Mouse (Mus musculus): ENCODE results near the gene 4930469K13Rik. TPM values are rescaled to one million over a fixed set of nuclear protein-coding genes. Genes with fewer than 3 reads are reported as not detected.

The 4930469K13Rik gene
- polyA plus RNA-seq, 1 experiment from 2014 or later = not detected

DNA sequence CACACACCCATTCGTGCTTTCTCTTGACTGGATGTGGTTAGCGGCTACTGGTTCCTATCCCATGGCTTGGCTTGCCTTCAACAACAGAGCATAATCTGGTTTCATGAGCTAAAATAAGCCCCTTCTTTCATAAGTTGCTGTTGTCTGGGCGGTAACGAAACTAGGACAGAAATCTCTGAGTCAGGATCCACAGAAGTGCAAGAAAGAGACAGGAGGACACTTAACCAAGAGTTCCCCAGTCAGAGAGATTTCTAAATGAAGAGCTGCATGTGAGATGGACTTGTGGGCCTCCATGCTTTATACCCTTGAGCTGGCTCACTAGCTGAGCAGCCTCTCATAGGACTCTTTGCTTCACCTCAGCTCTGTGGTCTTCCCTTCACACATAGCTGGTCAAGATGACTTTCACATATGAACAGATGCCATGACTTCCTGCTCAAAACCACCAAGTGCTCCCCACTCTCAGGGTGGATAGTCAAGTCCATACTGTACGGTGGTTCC is 64.3 kb downstream of the 4930469K13Rik start:
- Histone ChIP-seq H3K9ac (no peak overlapping the region), H3K36me3 (no peaks in the 10 kb centered on the region), H3K27ac (no peak overlapping the region), H3K4me2 (replicated peaks) (no peak overlapping the region), H3K27me3 (no peaks in the 10 kb centered on the region), H3K4me3 (no peak overlapping the region), H3K4me1 (no peaks in the 10 kb centered on the region), H3K9me3 (no peaks in the 10 kb centered on the region)
- WGBS = 89% methylated on average over 5 of the region's 5 CpGs
- ATAC-seq (ENCODE audit: insufficient number of reproducible peaks, insufficient read depth, low FRiP score, low TSS enrichment) = no peak

GRCm38 (mm10) chr11:34031015-34031805 is 67.1 kb downstream of the 4930469K13Rik start:
- Histone ChIP-seq H3K27ac (no peak overlapping the region), H3K4me3 (no peak overlapping the region), H3K4me2 (replicated peaks) (no peak overlapping the region), H3K36me3 (no peaks in the 10 kb centered on the region), H3K27me3 (no peaks in the 10 kb centered on the region), H3K9me3 (no peaks in the 10 kb centered on the region), H3K4me1 (no peaks in the 10 kb centered on the region), H3K9ac (no peak overlapping the region)
- 61% methylated on average over 8 of the region's 8 CpGs for WGBS
- ATAC-seq (ENCODE audit: insufficient number of reproducible peaks, insufficient read depth, low FRiP score, low TSS enrichment) = no peak

- Histone ChIP-seq H3K27ac (no peak overlapping the region), H3K27me3 (no peaks in the 10 kb centered on the region), H3K9ac (no peak overlapping the region), H3K4me2 (replicated peaks) (no peak overlapping the region), H3K4me3 (no peak overlapping the region), H3K9me3 (no peaks in the 10 kb centered on the region), H3K4me1 (no peaks in the 10 kb centered on the region), H3K36me3 (no peaks in the 10 kb centered on the region)
- no peak for ATAC-seq (ENCODE audit: insufficient number of reproducible peaks, insufficient read depth, low FRiP score, low TSS enrichment)
- WGBS = 50% methylated on average over 5 of the region's 5 CpGs
Observed at GRCm38 (mm10) chr11:34029658-34030057, 68.7 kb downstream of the 4930469K13Rik start.

DNA sequence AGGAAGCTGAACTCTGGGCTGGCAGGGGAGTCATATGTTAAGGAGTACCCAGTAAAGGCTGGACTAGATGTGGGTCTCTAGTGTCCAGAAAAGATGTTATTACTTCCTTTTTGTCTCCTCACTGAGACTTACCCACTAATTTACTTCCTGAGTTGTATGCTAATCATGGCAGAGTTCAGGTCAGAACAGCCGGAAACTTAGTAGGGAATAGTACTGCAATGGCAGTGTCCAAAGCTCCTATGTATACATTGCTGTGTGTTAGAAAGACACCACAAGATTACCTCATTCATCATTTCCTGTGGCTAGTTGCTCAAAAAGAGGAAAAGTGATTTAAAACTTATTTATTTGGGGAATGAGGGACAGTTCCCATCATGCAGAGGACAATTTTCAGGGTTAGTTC is 73.3 kb downstream of the 4930469K13Rik start:
- H3K27ac ChIP-seq = no peak overlapping the region
- no peaks in the 10 kb centered on the region for H3K36me3 ChIP-seq
- 81% methylated on average over 1 of the region's 1 CpGs for WGBS
- H3K4me3 ChIP-seq = no peak overlapping the region
- no peak for ATAC-seq (ENCODE audit: insufficient number of reproducible peaks, insufficient read depth, low FRiP score, low TSS enrichment)
- H3K27me3 ChIP-seq = no peaks in the 10 kb centered on the region
- no peaks in the 10 kb centered on the region for H3K4me1 ChIP-seq
- H3K4me2 ChIP-seq (replicated peaks) = no peak overlapping the region
- H3K9me3 ChIP-seq = no peaks in the 10 kb centered on the region
- no peak overlapping the region for H3K9ac ChIP-seq

DNA sequence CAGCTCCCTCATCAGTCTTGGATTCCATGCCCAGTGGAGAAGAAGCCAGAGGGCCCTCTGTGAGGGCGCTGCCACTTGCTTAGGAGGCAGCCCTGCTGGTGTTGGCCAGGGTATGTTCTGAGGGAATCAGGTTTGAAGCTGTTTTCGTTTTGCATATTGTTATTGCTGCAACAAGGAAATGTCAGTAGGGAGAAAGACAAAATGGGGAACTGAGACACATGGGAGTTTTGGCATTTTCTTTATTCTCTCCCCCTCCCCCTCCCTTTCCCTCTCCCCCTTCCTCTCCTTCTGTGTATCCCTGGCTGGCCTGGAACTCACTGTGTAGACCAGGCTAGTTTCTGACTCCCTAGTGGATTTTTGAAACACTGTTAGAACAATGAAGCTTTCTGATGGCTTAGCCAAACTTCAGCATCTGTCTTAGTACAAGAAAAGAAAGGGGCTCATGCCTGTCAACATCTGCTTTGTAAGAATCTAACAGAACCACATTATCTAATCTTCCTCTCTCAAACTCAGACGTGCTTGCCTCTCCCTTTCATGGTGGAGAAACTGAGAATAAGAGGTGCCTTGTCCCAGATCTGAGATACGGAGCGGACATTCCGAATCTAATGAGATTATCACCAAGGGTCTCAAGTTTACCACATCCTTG is 86.2 kb downstream of the 4930469K13Rik start:
- H3K27ac ChIP-seq = no peak overlapping the region
- no peak overlapping the region for H3K9ac ChIP-seq
- H3K4me1 ChIP-seq = no peaks in the 10 kb centered on the region
- WGBS = 49% methylated on average over 6 of the region's 6 CpGs
- H3K27me3 ChIP-seq = no peaks in the 10 kb centered on the region
- H3K4me3 ChIP-seq = no peak overlapping the region
- H3K9me3 ChIP-seq = no peaks in the 10 kb centered on the region
- no peaks in the 10 kb centered on the region for H3K36me3 ChIP-seq
- H3K4me2 ChIP-seq (replicated peaks) = no peak overlapping the region
- no peak for ATAC-seq (ENCODE audit: insufficient number of reproducible peaks, insufficient read depth, low FRiP score, low TSS enrichment)

- H3K9ac ChIP-seq = no peak overlapping the region
- ATAC-seq (ENCODE audit: insufficient number of reproducible peaks, insufficient read depth, low FRiP score, low TSS enrichment) = no peak
- no peaks in the 10 kb centered on the region for H3K4me1 ChIP-seq
- no peaks in the 10 kb centered on the region for H3K9me3 ChIP-seq
- no peak overlapping the region for H3K4me2 ChIP-seq (replicated peaks)
- 45% methylated on average over 4 of the region's 4 CpGs for WGBS
- H3K4me3 ChIP-seq = no peak overlapping the region
- H3K27me3 ChIP-seq = no peaks in the 10 kb centered on the region
- H3K27ac ChIP-seq = no peak overlapping the region
- H3K36me3 ChIP-seq = no peaks in the 10 kb centered on the region
Observed at GRCm38 (mm10) chr11:34010859-34011172, 87.5 kb downstream of the 4930469K13Rik start.

DNA sequence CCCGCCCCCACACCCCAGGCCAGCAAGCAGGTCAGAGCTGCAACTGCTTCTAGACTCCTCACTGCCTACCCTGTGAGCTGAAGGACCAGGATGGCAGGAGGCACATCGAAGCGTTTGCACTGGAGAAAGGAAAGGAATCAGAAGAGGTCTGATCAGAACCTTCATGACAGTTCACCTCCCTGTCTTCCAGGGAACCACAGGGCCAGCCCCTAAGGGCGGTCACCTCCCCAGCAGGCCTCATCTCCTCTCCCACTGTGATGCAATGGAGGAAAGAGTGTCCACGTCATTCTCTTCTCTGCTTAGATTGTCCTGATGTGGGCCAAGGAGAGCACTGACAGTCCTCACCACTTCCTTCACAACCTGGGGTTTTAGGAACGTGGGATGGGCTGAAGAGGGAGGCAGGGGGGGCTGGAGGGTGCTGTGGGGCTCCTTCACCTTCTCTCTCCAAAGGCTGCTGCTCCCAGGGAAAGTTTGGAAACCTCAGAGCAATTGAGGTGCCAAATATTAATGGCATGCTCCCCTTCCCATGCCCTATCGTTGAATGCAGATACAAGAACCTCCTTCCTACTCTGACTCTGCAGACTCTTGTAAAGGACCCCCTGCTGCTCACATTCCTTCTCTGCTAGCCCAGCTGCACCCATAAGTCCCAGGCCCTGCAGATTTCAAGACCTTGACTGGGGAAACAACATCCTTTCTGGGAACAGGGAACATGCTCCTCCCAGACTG is 88.1 kb downstream of the 4930469K13Rik start:
- whole genome bisulfite sequencing = 82% methylated on average over 7 of the region's 7 CpGs
- Histone ChIP-seq H3K9me3 (no peaks in the 10 kb centered on the region), H3K36me3 (no peaks in the 10 kb centered on the region), H3K27ac (no peak overlapping the region), H3K4me3 (no peak overlapping the region), H3K4me1 (no peaks in the 10 kb centered on the region), H3K27me3 (no peaks in the 10 kb centered on the region), H3K4me2 (replicated peaks) (no peak overlapping the region), H3K9ac (no peak overlapping the region)
- no peak for ATAC-seq (ENCODE audit: insufficient number of reproducible peaks, insufficient read depth, low FRiP score, low TSS enrichment)

DNA sequence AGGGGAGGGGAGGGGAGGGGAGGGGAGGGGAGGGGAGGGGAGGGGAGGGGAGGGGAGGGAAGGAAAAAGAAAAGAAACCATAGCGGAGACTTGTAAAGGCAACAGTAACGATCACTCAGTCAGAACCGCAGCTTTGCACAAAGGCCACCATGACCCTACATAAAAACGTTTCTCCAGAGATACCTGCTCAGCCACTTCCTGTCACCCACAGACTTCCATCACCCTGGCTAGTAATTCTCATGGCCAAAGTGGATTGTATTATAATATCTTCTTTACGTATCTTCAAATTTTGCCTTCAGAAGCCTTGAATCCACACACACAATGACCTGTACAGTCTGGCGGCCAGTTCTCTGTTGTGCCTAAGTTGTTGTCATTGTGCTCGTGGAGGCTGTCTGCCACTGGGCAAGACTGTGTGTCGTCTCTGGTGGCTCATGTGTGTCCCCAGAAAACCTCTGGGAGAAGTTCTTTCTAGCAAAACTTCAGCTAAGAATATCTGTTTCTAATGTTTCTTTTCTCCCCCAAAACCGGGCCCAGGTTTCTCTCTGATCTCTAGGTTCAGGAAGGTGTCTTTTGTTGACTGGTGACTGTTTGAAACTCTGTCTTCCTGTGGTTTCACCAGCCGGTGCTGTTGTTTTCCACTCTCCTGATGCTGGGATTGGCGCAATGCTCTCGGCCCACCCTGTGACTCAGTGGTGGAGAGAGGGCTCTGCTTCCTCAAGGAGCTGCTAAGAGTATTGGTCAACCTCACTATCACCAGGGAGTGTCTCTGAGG is 88.9 kb downstream of the 4930469K13Rik start:
- Histone ChIP-seq H3K4me2 (replicated peaks) (no peak overlapping the region), H3K4me3 (no peak overlapping the region), H3K9me3 (no peaks in the 10 kb centered on the region), H3K27ac (no peak overlapping the region), H3K9ac (no peak overlapping the region), H3K27me3 (no peaks in the 10 kb centered on the region), H3K4me1 (no peaks in the 10 kb centered on the region), H3K36me3 (no peaks in the 10 kb centered on the region)
- WGBS = 83% methylated on average over 12 of the region's 12 CpGs
- no peak for ATAC-seq (ENCODE audit: insufficient number of reproducible peaks, insufficient read depth, low FRiP score, low TSS enrichment)

GRCm38 (mm10) chr11:34008702-34009101 is 89.7 kb downstream of the 4930469K13Rik start:
- WGBS = 44% methylated on average over 9 of the region's 9 CpGs
- Histone ChIP-seq H3K4me3 (no peak overlapping the region), H3K36me3 (no peaks in the 10 kb centered on the region), H3K9ac (no peak overlapping the region), H3K4me2 (replicated peaks) (no peak overlapping the region), H3K4me1 (no peaks in the 10 kb centered on the region), H3K27me3 (no peaks in the 10 kb centered on the region), H3K9me3 (no peaks in the 10 kb centered on the region), H3K27ac (no peak overlapping the region)
- ATAC-seq (ENCODE audit: insufficient number of reproducible peaks, insufficient read depth, low FRiP score, low TSS enrichment) = no peak

DNA sequence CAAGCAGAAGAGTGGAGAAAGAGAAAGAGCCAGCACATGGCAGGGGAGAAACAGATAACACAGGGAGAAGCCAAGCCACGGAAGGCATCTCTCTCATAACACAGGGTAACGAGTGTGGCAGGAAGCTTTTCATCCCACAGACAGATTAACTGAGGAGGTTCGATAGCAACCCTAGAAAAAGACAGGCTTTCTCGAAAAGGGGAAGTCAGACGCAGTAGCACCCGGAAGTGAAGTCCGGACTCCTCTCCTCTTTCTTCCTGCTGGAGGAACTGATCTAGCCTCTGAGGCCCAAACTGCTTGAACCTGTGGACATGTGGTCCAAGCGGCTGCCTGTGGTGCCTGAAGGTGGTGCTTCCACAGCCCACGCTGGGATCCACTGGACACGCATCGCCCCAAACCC is 90.1 kb downstream of the 4930469K13Rik start:
- WGBS = 84% methylated on average over 11 of the region's 11 CpGs
- no peaks in the 10 kb centered on the region for H3K9me3 ChIP-seq
- no peak overlapping the region for H3K4me2 ChIP-seq (replicated peaks)
- H3K36me3 ChIP-seq = no peaks in the 10 kb centered on the region
- ATAC-seq (ENCODE audit: insufficient number of reproducible peaks, insufficient read depth, low FRiP score, low TSS enrichment) = no peak
- no peaks in the 10 kb centered on the region for H3K27me3 ChIP-seq
- no peak overlapping the region for H3K9ac ChIP-seq
- H3K4me3 ChIP-seq = no peak overlapping the region
- H3K27ac ChIP-seq = no peak overlapping the region
- H3K4me1 ChIP-seq = no peaks in the 10 kb centered on the region

DNA sequence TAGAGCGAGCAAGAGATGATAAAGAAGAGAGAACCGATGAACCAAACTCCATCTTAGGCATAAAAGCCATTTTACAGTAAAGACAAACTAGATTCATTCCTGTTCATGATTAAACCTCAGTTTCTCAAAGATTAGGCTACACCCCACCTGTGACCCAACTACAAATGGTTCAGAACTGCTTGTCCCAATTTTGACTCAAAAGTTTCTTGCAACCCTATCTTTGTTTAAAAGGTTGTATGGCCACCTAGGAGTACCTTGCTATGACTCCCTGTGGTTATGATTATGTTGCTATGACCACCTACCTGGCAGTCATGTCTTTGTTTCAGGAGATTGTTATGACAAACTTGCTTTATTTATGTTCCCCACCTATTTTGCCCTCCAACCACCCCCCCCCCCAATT is 90.7 kb downstream of the 4930469K13Rik start:
- Histone ChIP-seq H3K27me3 (no peaks in the 10 kb centered on the region), H3K4me3 (no peak overlapping the region), H3K9me3 (no peaks in the 10 kb centered on the region), H3K4me1 (no peaks in the 10 kb centered on the region), H3K9ac (no peak overlapping the region), H3K36me3 (no peaks in the 10 kb centered on the region), H3K27ac (no peak overlapping the region), H3K4me2 (replicated peaks) (no peak overlapping the region)
- no peak for ATAC-seq (ENCODE audit: insufficient number of reproducible peaks, insufficient read depth, low FRiP score, low TSS enrichment)
- WGBS = 93% methylated on average over 2 of the region's 2 CpGs

Data from embryonic facial prominence, embryonic 12.5 days (tissue).